ENCODE assay signal across 19 mouse cellular contexts in genomic region chr12:41941853-41942252, GRCm38 (mm10).
DNase-seq lines count a peak whose midpoint lies in the region; ATAC-seq and TF ChIP-seq lines count a peak whose summit lies in the region.
"Had no signal": no experiment of that assay in that cellular context is flagged by ENCODE, and none has a peak within 500 bp of the region (broad histone marks: within the 10 kb centered on the region; RNA-seq: fewer than 3 reads in every experiment).

No protein-coding gene starts in this region.

- H3K9ac ChIP-seq in hindbrain, embryonic 14.5 days, result no peak overlapping the region
- H3K9ac ChIP-seq in hindbrain, embryonic 11.5 days (ENCODE audit: low read depth, low read length), result no peak overlapping the region
- H3K9ac ChIP-seq in hindbrain, postnatal 0 days (replicated peaks; ENCODE audit: low read length), result no peak overlapping the region
- H3K9ac ChIP-seq: heart, embryonic 12.5 days; liver, postnatal 0 days; neural tube, embryonic 12.5 days; stomach, embryonic 15.5 days had no signal

- TF ChIP-seq CTCF in brain, embryonic 14.5 days (IDR thresholded peaks at IDR 0.05; ENCODE audit: borderline replicate concordance, extremely low read depth, insufficient read depth, insufficient read length), result no peak
- TF ChIP-seq CTCF in hindbrain, postnatal 0 days (IDR thresholded peaks at IDR 0.05; ENCODE audit: low read depth), result no peak

- no peak overlapping the region for H3K4me3 ChIP-seq in hindbrain, embryonic 14.5 days (replicated peaks; ENCODE audit: low read length)
- H3K4me3 ChIP-seq in hindbrain, embryonic 11.5 days (ENCODE audit: low read depth, low read length), result no peak overlapping the region
- no peak overlapping the region for H3K4me3 ChIP-seq in hindbrain, postnatal 0 days (ENCODE audit: low read length)
- H3K4me3 ChIP-seq: embryonic facial prominence, embryonic 10.5 days; gastrocnemius, adult 2 months; heart, embryonic 12.5 days; neural tube, embryonic 12.5 days; stomach, embryonic 15.5 days had no signal

- no peak for TF ChIP-seq POLR2A in brain, embryonic 14.5 days (IDR thresholded peaks at IDR 0.05; ENCODE audit: borderline replicate concordance, extremely low read depth, insufficient read depth, insufficient read length, poor library complexity, severe bottlenecking)

- H3K27me3 ChIP-seq in hindbrain, embryonic 14.5 days (ENCODE audit: control insufficient read depth, insufficient read depth, low read length), result no peaks in the 10 kb centered on the region
- H3K27me3 ChIP-seq in hindbrain, embryonic 11.5 days (ENCODE audit: control insufficient read depth, insufficient read depth, low read length), result no peaks in the 10 kb centered on the region
- no peaks in the 10 kb centered on the region for H3K27me3 ChIP-seq in hindbrain, postnatal 0 days (ENCODE audit: insufficient read depth, low read length)
- H3K27me3 ChIP-seq: heart, embryonic 12.5 days; neural tube, embryonic 12.5 days; stomach, embryonic 15.5 days had no signal

- peak; percentile 42; the same call in 1 of the 2 replicates for ATAC-seq in hindbrain, embryonic 14.5 days (ENCODE audit: low FRiP score)
- no peak for ATAC-seq in hindbrain, embryonic 11.5 days (ENCODE audit: low FRiP score)
- peak; percentile 70; the same call in 1 of the 2 replicates for ATAC-seq in hindbrain, postnatal 0 days
- ATAC-seq: inflammation-experienced regulatory T-cells, adult 6 months; liver, postnatal 0 days had no signal

- no peaks in the 10 kb centered on the region for H3K4me1 ChIP-seq in hindbrain, embryonic 14.5 days (replicated peaks; ENCODE audit: control insufficient read depth, insufficient read depth, low read length)
- no peaks in the 10 kb centered on the region for H3K4me1 ChIP-seq in hindbrain, embryonic 11.5 days (replicated peaks; ENCODE audit: control insufficient read depth, insufficient read depth, low read length)
- H3K4me1 ChIP-seq in hindbrain, postnatal 0 days (ENCODE audit: insufficient read depth, low read length), result no peaks in the 10 kb centered on the region
- H3K4me1 ChIP-seq: embryonic facial prominence, embryonic 10.5 days; heart, embryonic 12.5 days; neural tube, embryonic 12.5 days; stomach, embryonic 15.5 days had no signal

- 69% methylated on average over 5 of the region's 5 CpGs for WGBS in hindbrain, embryonic 14.5 days
- 88% methylated on average over 5 of the region's 5 CpGs for WGBS in hindbrain, embryonic 11.5 days
- WGBS in hindbrain, postnatal 0 days, result 58% methylated on average over 5 of the region's 5 CpGs

- no peaks in the 10 kb centered on the region for H3K36me3 ChIP-seq in hindbrain, embryonic 14.5 days (replicated peaks; ENCODE audit: control insufficient read depth, insufficient read depth)
- no peaks in the 10 kb centered on the region for H3K36me3 ChIP-seq in hindbrain, embryonic 11.5 days (ENCODE audit: control insufficient read depth, insufficient read depth, low read length)
- no peaks in the 10 kb centered on the region for H3K36me3 ChIP-seq in hindbrain, postnatal 0 days (ENCODE audit: insufficient read depth, low read length)
- H3K36me3 ChIP-seq: embryonic facial prominence, embryonic 10.5 days; heart, embryonic 12.5 days; neural tube, embryonic 12.5 days; stomach, embryonic 15.5 days had no signal

- DNase-seq in cerebellum, postnatal 14 days, result peak; percentile 13 to 35
- no peak for DNase-seq in cerebellum, postnatal 36 days
- DNase-seq in hindbrain, embryonic 14.5 days (ENCODE audit: low spot score), result no peak
- no peak for DNase-seq in hindbrain, embryonic 11.5 days (ENCODE audit: low spot score)
- peak; percentile 65 for DNase-seq in brain, embryonic 14.5 days (ENCODE audit: low read depth)
- DNase-seq in hindbrain, postnatal 0 days (ENCODE audit: low spot score), result peak; percentile 45
- DNase-seq in thymus, postnatal 14 days, result no peak
- DNase-seq: gastrocnemius, adult 2 months; heart, postnatal 14 days; kidney, adult 2 months; kidney, postnatal 25 days; liver, postnatal 0 days; lung, postnatal 10 days; thymus, adult 18-20 months had no signal

- no peaks in the 10 kb centered on the region for H3K9me3 ChIP-seq in hindbrain, embryonic 14.5 days (ENCODE audit: control insufficient read depth, low read length)
- no peaks in the 10 kb centered on the region for H3K9me3 ChIP-seq in hindbrain, embryonic 11.5 days (ENCODE audit: control insufficient read depth, low read length)
- H3K9me3 ChIP-seq in hindbrain, postnatal 0 days (ENCODE audit: low read length), result no peaks in the 10 kb centered on the region
- H3K9me3 ChIP-seq: embryonic facial prominence, embryonic 10.5 days; heart, embryonic 12.5 days; neural tube, embryonic 12.5 days; stomach, embryonic 15.5 days had no signal

- H3K4me2 ChIP-seq in hindbrain, embryonic 14.5 days (replicated peaks), result no peak overlapping the region
- H3K4me2 ChIP-seq in hindbrain, embryonic 11.5 days (replicated peaks; ENCODE audit: low read depth, low read length), result no peak overlapping the region
- no peak overlapping the region for H3K4me2 ChIP-seq in hindbrain, postnatal 0 days (ENCODE audit: low read depth, low read length)
- H3K4me2 ChIP-seq: heart, embryonic 12.5 days; neural tube, embryonic 12.5 days; stomach, embryonic 15.5 days had no signal

- H3K27ac ChIP-seq in hindbrain, embryonic 14.5 days, result no peak overlapping the region
- no peak overlapping the region for H3K27ac ChIP-seq in hindbrain, embryonic 11.5 days (ENCODE audit: low read depth, low read length)
- H3K27ac ChIP-seq in hindbrain, postnatal 0 days, result no peak overlapping the region; the same call in 1 of the 2 replicates
- H3K27ac ChIP-seq: embryonic facial prominence, embryonic 10.5 days; gastrocnemius, adult 2 months; neural tube, embryonic 12.5 days; stomach, embryonic 15.5 days had no signal

Comparison
In these comparisons a context has a peak if more than half of its experiments do, and no peak if none do; other contexts are left out.
1. DNase-seq: peak in cerebellum, postnatal 14 days (2 of 2), brain, embryonic 14.5 days (single experiment) and hindbrain, postnatal 0 days (single experiment); none in cerebellum, postnatal 36 days (0 of 2), hindbrain, embryonic 14.5 days (single experiment), hindbrain, embryonic 11.5 days (single experiment) and thymus, postnatal 14 days (single experiment).